Mouse (Mus musculus): ENCODE data around the gene Zfp326. TPM values are rescaled to one million over a fixed set of nuclear protein-coding genes. Genes with fewer than 3 reads are reported as not detected.

The Zfp326 gene
- total and polyA plus RNA-seq, 3 experiments = 11.6 to 38.9 (median 34.0) TPM

DNA sequence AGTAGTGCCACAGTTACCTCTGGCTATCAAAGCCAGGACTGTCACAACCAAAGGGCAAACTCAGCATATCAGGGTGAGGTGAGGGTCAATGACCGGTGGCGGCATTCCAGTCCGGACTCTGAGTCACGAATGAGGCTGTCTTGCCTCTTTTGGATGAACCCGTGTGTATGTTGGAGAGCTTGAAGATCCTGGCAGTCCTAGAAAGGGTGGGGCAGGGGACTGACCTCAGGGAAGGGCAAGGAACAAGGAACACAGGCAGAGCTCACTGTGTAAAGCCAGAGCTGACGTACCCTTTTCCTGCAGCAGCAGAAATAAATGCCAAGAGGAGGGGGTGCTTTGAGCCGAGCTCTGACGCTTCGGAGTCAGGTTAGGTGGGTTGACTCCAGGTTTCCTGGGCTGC lies 40.4 kb upstream of the Zfp326 start:
- TF ChIP-seq TAL1 (conservative IDR thresholded peaks at IDR 0.05; ENCODE audit: low read depth, low read length) (no peak), POLR2AphosphoS5 (IDR thresholded peaks at IDR 0.05; ENCODE audit: insufficient replicate concordance, low read depth, low read length) (no peak), GATA1 (IDR thresholded peaks at IDR 0.05; ENCODE audit: borderline replicate concordance, low read length) (no peak), GATA2 (IDR thresholded peaks at IDR 0.05; ENCODE audit: borderline replicate concordance, low read depth, low read length) (no peak), CTCF (IDR thresholded peaks at IDR 0.05; ENCODE audit: low read depth, low read length) (no peak)
- ATAC-seq (ENCODE audit: extremely low read depth, insufficient number of reproducible peaks, low FRiP score, poor library complexity, severe bottlenecking) (no peak), DNase-seq (ENCODE audit: low spot score) (no peak)
- peaks cover 33% of the 10 kb centered on the region for H3K9me3 ChIP-seq (replicated peaks)
- H3K4me1 ChIP-seq (ENCODE audit: insufficient read depth, low read depth, low read length) = no peaks in the 10 kb centered on the region
- H3K4me3 ChIP-seq (ENCODE audit: low read depth, low read length) = no peak overlapping the region
- H3K36me3 ChIP-seq (replicated peaks) = no peaks in the 10 kb centered on the region
- H3K27me3 ChIP-seq (ENCODE audit: insufficient read depth, low read length) = no peaks in the 10 kb centered on the region

DNA sequence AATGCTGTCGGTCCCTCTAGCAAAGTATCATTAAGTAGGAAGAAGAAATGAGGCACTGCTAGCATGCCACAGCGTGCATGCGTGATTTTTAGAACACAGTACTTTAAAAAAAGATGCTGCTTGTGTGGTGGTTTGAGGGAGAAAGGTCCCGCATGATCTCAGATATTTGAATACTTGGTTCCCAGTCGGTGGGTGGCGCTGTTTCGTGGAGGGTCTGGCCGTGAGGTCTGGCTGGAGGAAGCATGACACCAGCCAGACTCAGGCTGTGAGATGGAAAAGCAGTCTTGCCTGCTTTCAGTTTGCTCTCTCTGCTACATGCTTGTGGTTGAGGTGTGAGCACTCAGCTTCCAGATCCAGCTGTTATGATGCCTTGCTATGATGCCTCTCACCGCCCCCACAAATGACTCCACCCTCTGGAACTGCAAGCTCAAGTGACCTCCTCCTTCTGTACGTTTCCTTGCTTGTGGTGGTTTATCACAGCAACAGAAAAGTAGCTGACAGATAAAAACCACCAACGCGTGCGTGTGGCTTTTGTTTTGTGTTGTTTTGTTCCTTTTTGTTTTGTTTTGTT lies 36.5 kb upstream of the Zfp326 start:
- DNase-seq (ENCODE audit: low spot score) (no peak), ATAC-seq (ENCODE audit: extremely low read depth, insufficient number of reproducible peaks, low FRiP score, poor library complexity, severe bottlenecking) (no peak)
- Histone ChIP-seq H3K4me1 (ENCODE audit: insufficient read depth, low read depth, low read length) (no peaks in the 10 kb centered on the region), H3K36me3 (replicated peaks) (no peaks in the 10 kb centered on the region), H3K4me3 (ENCODE audit: low read depth, low read length) (no peak overlapping the region), H3K27me3 (ENCODE audit: insufficient read depth, low read length) (no peaks in the 10 kb centered on the region), H3K9me3 (replicated peaks) (peaks cover 37% of the 10 kb centered on the region)
- TF ChIP-seq CTCF (IDR thresholded peaks at IDR 0.05; ENCODE audit: low read depth, low read length) (no peak), POLR2AphosphoS5 (IDR thresholded peaks at IDR 0.05; ENCODE audit: insufficient replicate concordance, low read depth, low read length) (no peak), TAL1 (conservative IDR thresholded peaks at IDR 0.05; ENCODE audit: low read depth, low read length) (no peak), GATA1 (IDR thresholded peaks at IDR 0.05; ENCODE audit: borderline replicate concordance, low read length) (no peak), GATA2 (IDR thresholded peaks at IDR 0.05; ENCODE audit: borderline replicate concordance, low read depth, low read length) (no peak)

DNA sequence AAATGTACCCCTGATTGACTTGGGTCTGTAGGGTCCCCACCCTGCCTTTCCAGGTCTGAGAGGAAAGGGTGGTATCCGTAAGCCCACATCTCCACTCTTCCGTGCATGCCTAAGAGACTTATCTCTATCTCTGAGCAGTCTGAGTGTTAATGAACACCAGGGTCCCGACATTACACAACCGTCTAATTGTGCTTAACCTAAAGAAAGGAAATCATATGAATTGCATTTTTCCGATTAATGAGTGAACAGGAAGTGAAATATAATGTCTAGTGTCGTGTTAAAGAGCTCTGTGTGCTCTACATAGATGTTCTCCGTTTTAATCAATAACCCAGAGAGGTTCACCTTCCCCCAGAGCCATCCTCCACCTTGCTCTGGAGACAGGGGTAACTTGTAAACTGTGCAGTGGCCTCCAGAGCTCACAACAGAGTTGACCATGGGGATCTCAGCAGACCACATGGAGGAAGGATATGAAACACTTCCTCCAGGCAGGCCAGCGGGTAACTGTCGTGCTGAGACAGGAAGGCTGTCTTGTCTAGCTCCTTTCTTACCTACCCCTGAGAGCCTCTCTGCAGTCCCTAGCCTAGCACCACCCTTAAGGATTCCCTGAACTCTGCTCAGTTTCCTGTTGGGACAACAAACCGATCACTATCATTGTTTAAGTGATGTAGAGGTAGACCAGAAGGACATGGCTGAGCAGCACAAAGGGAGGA lies 32.2 kb upstream of the Zfp326 start:
- TF ChIP-seq TAL1 (conservative IDR thresholded peaks at IDR 0.05; ENCODE audit: low read depth, low read length) (no peak), POLR2AphosphoS5 (IDR thresholded peaks at IDR 0.05; ENCODE audit: insufficient replicate concordance, low read depth, low read length) (no peak), GATA2 (IDR thresholded peaks at IDR 0.05; ENCODE audit: borderline replicate concordance, low read depth, low read length) (no peak), GATA1 (IDR thresholded peaks at IDR 0.05; ENCODE audit: borderline replicate concordance, low read length) (no peak)
- no peaks in the 10 kb centered on the region for H3K36me3 ChIP-seq (replicated peaks)
- H3K9me3 ChIP-seq (replicated peaks) = peaks cover 18% of the 10 kb centered on the region
- no peak for DNase-seq (ENCODE audit: low spot score)
- no peaks in the 10 kb centered on the region for H3K27me3 ChIP-seq (ENCODE audit: insufficient read depth, low read length)
- ATAC-seq (ENCODE audit: extremely low read depth, insufficient number of reproducible peaks, low FRiP score, poor library complexity, severe bottlenecking) = no peak
- no peak overlapping the region for H3K4me3 ChIP-seq (ENCODE audit: low read depth, low read length)
- H3K4me1 ChIP-seq (ENCODE audit: insufficient read depth, low read depth, low read length) = no peaks in the 10 kb centered on the region

DNA sequence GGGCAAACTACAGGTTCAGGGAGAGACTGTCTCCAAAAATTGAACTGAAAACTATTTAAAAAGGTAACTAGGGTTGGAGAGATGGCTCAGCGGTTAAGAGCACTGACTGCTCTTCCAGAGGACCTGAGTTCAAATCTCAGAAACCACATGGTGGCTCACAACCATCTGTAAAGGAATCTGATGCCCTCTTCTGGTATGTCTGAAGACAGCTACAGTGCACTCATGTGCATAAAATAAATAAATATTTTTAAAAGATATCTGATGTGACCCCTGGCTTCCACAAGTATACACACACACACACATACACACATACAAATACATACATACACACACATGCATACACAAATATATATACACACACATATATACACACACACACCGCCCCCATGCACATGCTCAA lies 31.3 kb upstream of the Zfp326 start:
- no peaks in the 10 kb centered on the region for H3K4me1 ChIP-seq (ENCODE audit: insufficient read depth, low read depth, low read length)

DNA sequence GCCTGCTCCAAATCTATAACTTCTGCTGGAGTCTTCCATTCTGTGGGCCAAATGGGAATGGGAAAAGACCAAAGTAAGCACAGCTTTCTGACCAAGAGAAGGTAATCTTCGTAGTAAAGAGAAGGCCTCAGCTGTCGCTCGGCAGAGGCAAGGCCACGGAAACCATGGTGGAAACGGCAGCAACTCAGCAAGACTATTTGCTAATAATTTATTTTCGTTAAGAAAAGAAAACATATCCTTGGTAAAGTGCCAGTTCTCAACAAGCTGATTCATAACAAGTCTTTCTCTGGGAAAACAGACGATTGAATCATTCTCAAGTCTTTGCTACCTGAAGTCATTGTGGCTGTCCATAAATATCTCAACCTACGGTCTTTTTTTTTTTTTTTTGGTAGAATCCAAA lies 28.6 kb upstream of the Zfp326 start:
- Histone ChIP-seq H3K9me3 (replicated peaks) (peaks cover 17% of the 10 kb centered on the region), H3K27me3 (ENCODE audit: insufficient read depth, low read length) (no peaks in the 10 kb centered on the region), H3K4me1 (ENCODE audit: insufficient read depth, low read depth, low read length) (no peaks in the 10 kb centered on the region), H3K36me3 (replicated peaks) (no peaks in the 10 kb centered on the region), H3K4me3 (ENCODE audit: low read depth, low read length) (no peak overlapping the region)
- ATAC-seq (ENCODE audit: extremely low read depth, insufficient number of reproducible peaks, low FRiP score, poor library complexity, severe bottlenecking) (no peak), DNase-seq (ENCODE audit: low spot score) (no peak)
- TF ChIP-seq CTCF (IDR thresholded peaks at IDR 0.05; ENCODE audit: low read depth, low read length) (no peak), GATA1 (IDR thresholded peaks at IDR 0.05; ENCODE audit: borderline replicate concordance, low read length) (no peak), TAL1 (conservative IDR thresholded peaks at IDR 0.05; ENCODE audit: low read depth, low read length) (no peak), POLR2AphosphoS5 (IDR thresholded peaks at IDR 0.05; ENCODE audit: insufficient replicate concordance, low read depth, low read length) (no peak)

More for the DNA sequence above, 31.3 kb upstream of the Zfp326 start:
- DNase-seq (ENCODE audit: low spot score) (no peak), ATAC-seq (ENCODE audit: extremely low read depth, insufficient number of reproducible peaks, low FRiP score, poor library complexity, severe bottlenecking) (no peak)
- Histone ChIP-seq H3K4me3 (ENCODE audit: low read depth, low read length) (no peak overlapping the region), H3K27me3 (ENCODE audit: insufficient read depth, low read length) (no peaks in the 10 kb centered on the region), H3K9me3 (replicated peaks) (peaks cover 14% of the 10 kb centered on the region), H3K36me3 (replicated peaks) (no peaks in the 10 kb centered on the region)
- no peak for TF ChIP-seq GATA1 (IDR thresholded peaks at IDR 0.05; ENCODE audit: borderline replicate concordance, low read length)
- no peak for TF ChIP-seq TAL1 (conservative IDR thresholded peaks at IDR 0.05; ENCODE audit: low read depth, low read length)
- TF ChIP-seq CTCF (IDR thresholded peaks at IDR 0.05; ENCODE audit: low read depth, low read length) = no peak
- TF ChIP-seq POLR2AphosphoS5 (IDR thresholded peaks at IDR 0.05; ENCODE audit: insufficient replicate concordance, low read depth, low read length) = no peak
- TF ChIP-seq GATA2 (IDR thresholded peaks at IDR 0.05; ENCODE audit: borderline replicate concordance, low read depth, low read length) = no peak

DNA sequence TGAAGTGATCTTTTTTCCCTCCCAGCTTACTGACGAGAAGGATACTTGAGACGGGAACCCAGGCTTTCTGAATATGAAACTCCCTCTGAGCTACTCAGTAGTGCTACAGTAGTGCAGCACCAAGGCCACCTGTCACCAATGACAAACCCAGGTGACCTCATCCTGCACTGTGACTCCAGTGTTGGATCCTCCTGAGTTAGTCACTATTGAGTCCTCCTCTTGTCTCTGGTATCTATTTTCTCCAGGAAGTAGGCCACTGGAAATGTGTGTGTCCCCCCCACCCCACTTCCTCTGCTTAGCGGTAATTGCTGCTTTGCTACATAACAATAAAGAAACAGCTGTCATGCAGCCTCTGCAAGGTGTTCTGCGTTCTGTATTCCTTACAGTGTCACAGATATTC lies 27.1 kb upstream of the Zfp326 start:
- ATAC-seq (ENCODE audit: extremely low read depth, insufficient number of reproducible peaks, low FRiP score, poor library complexity, severe bottlenecking) (no peak), DNase-seq (ENCODE audit: low spot score) (no peak)
- no peak overlapping the region for H3K4me3 ChIP-seq (ENCODE audit: low read depth, low read length)
- no peaks in the 10 kb centered on the region for H3K36me3 ChIP-seq (replicated peaks)
- H3K9me3 ChIP-seq (replicated peaks) = peaks cover 14% of the 10 kb centered on the region
- TF ChIP-seq POLR2AphosphoS5 (IDR thresholded peaks at IDR 0.05; ENCODE audit: insufficient replicate concordance, low read depth, low read length) = no peak
- TF ChIP-seq GATA2 (IDR thresholded peaks at IDR 0.05; ENCODE audit: borderline replicate concordance, low read depth, low read length) = no peak
- TF ChIP-seq TAL1 (conservative IDR thresholded peaks at IDR 0.05; ENCODE audit: low read depth, low read length) = no peak
- no peak for TF ChIP-seq GATA1 (IDR thresholded peaks at IDR 0.05; ENCODE audit: borderline replicate concordance, low read length)
- TF ChIP-seq CTCF (IDR thresholded peaks at IDR 0.05; ENCODE audit: low read depth, low read length) = no peak
- H3K27me3 ChIP-seq (ENCODE audit: insufficient read depth, low read length) = no peaks in the 10 kb centered on the region
- H3K4me1 ChIP-seq (ENCODE audit: insufficient read depth, low read depth, low read length) = no peaks in the 10 kb centered on the region

Measured in G1E (cell line).